Mouse (Mus musculus) c-Kit-positive CD71-positive TER-119-negative erythroid progenitor cells, embryonic 14.5 days (primary cell): ENCODE measurements around the gene Mrps27.

Experiments used
- DNase-seq: peaks from one replicate; pipeline ENCODE4 v3.0.0-alpha.2; 2013; ENCODE audit warnings: low read depth

Gene Mrps27

DNA sequence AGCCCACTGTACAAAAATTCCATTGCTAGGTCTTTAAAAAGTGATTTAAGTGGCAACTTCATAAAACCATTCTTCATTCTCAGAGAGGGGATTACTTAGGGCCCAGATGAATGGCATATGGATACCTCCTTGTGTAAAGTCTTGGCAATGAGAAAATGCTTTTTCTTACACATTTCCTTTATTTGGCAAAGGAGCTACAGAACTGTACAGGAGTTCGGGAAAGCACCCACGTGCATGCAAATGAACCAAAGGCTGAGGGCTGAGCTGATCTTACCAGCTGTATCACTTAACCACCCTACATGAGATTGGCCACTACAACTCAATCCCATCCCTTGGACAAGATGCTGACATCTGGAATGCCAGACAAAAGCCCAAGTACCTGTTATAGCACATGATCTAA, 95.6 kb downstream of the Mrps27 start:
- DNase-seq = no peak

DNA sequence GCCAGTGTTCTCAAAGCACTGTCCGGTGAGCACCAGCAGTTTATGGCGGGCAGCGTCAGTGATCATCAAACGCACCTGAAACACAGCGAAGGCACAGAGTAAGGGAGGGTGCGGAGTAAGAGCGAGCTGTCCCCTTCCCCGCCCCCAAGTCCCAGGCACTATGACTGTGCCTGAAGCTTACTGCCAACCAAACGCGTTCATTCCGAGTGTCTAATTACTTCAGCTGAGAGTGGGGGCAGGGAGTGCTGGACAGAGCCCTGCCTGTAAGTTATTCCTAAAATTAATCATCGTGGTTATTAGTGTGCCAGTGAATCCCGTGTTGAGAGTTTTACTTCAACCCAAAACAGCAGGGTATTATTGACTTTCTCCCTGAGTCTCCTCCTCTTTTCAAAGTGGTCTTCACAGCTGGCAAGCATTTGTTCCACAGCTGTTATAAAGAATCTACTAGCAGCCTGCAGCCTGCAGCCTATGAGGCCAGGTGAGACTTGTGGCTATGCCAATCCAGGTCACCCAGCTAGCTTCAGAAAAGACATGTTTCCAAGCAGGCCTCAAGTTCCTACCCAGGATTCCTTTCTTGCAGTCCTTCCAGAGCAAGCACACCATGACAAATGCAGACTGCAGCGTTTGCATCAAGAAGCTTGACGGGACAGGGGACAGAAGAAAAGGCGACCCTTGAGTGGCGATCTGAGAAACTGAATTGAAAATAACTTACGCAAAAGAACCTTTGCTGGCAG, 97.3 kb downstream of the Mrps27 start:
- DNase-seq = no peak

DNA sequence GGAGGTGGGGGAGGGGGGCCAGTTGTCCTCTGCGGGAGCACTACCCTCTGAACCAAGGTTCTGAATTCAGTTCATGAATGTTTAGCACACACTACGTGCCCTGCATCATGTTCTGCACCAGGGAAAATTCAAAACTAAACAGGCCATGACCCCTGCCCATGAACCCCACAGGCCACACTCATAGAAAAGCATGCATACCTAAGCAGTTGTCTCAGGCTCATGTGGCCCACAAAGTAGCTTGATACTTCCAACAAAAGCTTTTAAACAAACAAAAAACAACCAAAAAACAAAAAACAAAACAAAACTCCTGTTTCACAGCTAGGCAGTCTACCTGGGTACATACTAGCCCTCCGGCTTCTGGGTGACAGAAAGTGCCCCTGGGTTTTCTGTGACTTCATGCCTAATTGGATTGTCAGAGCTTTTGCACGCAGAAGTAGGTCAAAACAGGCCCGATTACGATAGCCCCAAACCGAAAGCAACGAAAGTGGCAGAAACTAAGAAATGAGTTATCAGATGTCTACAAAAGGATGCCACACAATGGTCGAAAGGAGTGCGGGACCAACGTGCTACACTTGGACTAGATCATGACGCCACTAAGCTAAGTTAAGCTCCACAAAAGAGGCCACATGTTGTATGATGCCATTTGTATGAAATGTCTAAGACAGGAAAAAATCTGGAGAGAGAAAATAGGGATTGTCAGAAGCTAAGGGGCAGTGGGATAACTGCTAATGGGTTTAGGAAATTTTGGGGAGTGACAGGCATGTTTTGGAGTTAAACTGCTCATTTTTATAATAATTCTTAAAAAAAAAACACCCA, 98.1 kb downstream of the Mrps27 start:
- DNase-seq = no peak

DNA sequence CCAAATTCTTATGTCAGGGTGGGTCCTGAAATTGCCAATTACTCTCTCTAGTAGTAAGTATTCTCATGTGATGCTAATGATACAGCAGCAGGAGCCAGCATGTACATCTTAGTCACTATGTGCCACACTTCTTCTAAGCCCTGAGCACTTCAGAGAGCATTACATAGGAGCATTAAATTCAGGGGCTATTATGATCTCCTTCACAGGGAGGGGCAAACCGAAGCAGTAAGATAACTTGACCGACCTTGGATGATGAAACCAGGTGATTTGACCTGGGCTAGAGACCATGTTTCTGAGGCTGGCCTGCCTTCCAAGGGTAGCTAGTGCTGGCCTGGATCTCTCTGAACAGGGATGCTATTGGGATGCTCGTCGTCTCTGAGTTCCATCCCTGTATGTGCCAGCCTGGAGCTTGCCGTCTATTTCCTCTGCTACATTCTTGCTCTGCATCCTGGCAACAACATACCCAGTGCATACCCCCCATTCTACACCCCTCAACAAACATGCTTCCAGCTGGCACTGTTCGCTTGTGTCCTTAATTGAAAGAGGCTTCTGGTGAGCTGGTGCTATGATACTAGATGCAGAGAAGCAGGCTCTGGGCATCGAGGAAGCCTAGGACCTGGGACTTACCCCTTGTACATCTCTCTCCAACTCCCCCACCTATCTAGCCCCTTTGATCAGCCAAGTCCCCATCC, 99.0 kb downstream of the Mrps27 start:
- DNase-seq = no peak

DNA sequence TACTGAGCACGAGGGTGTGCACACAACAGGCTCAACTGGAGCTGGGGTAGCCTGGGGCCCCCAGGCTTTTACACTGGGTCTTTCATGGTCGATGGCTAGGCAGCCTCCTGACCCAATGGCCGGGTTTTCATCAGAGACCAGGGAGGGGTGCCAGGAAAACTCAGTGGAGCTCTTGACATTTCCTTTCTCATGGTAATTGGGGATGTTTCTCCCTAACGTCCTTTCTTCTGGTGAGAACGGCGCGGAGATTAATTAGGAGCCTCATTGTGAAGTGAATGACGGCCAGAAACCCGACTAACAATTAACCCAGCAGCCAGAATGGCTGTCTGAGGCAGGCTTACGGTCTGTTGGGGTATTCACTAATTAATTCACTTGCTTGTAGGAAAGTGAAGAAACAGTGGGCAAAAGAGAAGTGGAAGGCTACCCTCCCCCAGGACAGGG, 99.9 kb downstream of the Mrps27 start:
- no peak for DNase-seq

DNA sequence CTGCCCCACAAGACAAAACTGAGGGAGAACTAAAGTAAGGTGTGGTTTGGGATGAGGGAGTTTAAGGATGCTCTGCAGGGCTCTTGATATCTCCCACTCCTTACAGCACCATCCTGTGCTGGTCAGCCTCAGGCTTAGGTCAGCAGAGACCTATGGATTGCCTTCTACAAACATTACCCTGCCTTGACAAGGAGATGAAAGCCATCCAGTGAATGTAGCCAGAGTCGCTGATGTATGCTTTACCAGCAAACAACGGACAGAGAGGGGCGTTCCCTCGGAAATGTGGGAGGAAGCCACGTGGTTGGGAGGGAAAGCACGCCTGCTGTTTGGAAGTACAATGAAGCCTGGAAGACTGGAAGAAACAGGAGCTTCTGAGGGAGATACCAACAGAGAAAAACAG, 100.3 kb downstream of the Mrps27 start:
- DNase-seq = no peak

DNA sequence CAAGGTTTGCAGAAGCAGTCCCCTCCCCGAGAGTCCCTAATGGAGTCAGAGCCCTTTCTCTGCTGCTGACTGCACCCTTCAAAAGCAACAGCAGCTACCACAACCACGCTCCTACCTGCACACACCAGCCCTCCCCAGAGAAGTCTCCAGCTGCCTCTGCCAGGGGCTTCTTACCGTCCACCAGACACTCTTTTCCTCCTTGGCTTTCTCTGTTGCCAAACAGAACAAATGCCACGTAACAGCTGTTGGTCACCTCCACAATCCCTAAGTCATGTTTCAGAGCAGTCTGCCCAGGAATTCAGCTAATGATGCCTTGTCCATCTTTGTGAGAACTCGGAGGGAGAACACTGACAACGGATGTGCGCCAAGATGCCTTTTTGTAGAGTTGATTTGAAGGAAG, 102.4 kb downstream of the Mrps27 start:
- no peak for DNase-seq

DNA sequence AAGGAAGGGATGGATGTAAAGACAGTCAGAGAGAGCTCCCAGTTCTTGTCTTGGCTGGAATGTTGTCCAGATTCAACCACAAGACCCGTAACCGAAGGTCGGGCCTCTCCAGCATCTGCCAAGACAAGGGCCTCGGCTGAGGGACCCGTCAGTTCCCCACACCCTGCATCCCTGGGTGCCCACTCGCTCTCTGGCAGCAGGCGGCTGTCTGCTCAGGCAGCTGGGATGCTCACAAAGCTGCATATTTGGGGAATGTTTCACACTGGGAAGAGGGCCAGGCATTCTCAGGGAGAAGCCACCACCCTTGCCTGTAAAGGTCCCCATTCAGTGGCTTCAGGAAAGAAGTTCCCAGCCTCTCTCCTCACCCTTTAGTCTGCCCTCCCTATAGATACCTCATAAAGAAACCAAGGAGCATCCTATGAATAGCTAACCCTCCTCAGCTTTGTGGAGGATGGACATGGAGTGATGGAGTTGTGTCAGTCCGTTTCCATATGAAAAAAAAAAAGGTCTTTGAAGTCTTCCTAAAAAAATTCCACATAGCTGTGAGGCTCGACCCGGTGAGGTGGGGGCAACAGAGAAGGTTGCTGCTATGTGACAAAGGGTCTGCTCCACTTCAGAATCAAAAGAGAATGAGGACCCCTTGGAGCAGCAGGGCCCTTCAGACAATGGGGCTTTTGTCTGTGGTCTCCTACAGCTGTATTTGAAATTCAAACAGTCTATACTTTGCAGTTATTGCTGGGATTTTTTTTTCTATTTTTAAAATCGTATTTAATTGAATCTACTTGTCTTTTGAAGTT, 103.0 kb downstream of the Mrps27 start:
- DNase-seq = no peak

DNA sequence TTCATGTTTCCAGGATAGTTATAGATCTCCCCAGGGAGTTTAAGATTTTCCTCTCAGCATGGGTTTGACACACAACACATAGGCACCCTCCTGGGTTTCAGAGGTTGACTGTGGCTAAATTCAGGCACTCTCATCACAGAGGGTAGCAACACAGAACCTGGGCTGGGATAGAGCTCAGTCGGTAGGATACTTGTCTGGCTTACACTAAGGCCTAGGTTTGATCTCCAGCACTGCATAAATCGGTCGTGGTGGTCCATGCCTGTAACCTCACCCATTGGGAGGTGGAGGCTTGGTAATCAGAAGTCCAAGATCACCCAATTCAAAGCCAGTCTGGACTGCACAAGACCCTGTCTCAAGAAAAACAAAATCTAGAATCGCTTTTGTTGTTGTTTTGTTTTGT, 103.7 kb downstream of the Mrps27 start:
- DNase-seq = no peak

DNA sequence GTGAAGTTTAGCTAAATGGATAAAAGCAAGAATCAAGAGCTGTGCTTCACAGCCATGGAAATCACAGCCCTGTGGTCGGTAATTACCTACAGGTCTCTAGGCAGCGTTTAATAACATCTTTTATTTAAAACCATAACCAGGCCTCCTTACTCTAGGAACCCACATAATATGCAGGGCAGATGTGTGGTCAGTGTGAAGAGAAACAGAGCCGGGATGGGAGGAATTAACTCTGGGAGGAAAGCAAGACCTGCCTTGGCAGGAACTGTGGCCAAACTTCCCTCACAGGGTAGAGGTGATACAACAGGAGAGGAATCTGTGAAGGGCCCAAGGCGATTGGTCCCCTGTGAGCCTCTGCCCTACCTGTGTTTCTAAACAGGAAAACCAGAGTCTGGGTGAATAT, 105.0 kb downstream of the Mrps27 start:
- DNase-seq = no peak

DNA sequence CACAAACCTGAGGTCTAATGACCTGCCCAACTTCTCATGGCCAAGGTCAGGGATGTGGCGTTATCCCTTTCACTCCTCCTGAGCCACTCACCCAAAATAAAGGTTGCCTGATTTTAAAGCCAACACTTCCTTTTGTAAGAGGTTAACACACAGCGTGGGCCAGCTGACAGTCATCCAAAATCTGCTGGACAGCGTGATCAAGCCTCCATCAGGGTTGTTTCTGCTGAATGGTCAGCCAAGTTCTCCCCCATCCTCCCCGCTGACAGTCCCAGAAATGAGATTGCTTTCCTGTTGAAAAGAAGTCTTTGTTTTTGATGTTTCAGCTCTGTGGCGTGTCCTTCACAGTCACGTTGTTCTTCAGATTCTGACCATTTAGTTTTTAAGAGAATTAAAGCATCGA, 106.2 kb downstream of the Mrps27 start:
- no peak for DNase-seq

DNA sequence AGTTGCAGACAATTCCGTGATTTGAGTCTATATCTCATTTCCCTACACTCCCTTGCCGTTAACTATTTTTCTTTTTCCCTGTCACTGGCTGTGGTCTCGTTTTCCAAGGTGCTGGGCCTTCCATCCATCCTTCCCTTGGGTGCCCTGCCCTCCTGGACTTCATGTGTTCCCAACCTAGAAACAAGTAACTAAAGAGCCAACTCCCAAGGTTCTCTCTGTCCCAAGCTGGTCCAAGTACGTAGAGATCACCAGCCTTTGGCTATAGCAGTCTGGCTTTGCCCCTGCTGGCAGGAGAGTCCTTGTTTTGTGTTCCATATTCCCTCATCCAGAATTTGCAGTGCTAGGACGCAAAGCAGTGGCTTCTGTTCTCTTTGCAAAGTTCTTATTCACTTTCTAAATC, 106.7 kb downstream of the Mrps27 start:
- DNase-seq = no peak

DNA sequence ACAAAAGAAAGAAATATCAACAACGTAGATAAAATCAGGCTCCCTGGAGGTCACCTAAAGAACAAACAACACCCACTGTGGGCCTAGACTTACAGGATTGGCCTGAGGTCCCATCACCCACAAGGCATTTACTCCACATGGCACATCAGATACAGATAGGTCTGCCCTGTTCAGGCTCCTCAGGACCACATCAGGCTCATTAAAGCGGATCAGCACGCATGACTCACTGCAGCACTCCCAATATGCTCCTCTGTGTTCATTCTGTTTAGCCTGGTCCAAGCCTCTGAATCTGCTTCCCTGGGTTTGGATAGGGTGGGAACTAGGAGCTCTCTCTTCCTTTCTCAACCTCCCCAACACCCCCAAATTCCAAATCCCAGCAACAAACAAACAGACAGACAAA, 107.9 kb downstream of the Mrps27 start:
- no peak for DNase-seq

DNA sequence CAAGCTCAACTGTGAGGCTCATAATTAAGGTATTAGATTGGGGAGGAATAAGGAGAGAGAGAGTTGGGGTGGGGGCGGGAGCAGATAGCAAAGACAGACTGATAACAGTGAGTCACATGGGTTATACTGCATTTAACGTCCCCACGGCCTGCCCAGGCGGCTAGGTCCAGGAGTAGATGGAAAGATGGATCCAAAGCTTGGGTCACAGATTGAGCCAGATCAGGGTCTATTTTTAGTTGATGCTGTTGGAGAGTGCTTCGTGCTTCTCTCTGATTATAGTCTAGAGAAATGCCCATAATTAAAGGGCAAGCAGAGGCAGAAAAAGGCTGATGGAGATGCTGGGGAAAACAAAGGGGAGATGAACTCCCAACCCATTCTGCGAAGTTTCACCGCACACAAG, 110.4 kb downstream of the Mrps27 start:
- no peak for DNase-seq

DNA sequence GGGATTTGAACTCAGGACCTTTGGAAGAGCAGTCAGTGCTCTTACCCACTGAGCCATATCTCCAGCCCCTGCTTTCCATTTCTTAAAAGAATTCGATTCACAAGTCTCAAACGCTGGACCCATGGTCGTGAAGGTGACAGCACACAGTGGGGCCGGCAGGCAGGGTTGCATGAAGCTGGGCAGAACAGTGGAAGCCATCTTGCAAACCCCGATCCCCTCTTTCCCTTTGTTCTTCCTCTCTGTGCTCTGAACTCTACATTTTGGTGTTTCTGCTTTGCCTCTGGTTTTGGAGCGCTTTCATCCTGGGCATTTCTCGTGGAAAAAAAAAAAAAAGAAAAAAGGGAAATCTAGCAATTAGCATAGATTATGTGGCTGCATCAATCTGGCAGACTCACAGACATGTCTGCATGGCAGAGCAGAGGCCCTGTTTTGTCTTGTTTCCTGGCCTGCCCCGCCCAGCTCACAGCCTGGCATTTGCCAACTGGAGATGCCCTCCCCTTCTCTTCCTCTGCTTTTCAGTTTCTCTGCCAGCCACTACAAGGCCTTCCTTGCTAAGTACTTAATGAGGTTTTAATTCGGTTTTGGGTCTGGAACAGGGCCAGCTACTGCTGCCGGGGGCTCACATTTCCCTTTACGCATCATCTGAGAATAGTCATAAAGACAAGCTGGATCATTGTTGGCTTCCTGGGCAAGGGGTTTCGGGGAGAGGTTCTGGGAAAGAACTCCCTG, 114.2 kb downstream of the Mrps27 start:
- no peak for DNase-seq

DNA sequence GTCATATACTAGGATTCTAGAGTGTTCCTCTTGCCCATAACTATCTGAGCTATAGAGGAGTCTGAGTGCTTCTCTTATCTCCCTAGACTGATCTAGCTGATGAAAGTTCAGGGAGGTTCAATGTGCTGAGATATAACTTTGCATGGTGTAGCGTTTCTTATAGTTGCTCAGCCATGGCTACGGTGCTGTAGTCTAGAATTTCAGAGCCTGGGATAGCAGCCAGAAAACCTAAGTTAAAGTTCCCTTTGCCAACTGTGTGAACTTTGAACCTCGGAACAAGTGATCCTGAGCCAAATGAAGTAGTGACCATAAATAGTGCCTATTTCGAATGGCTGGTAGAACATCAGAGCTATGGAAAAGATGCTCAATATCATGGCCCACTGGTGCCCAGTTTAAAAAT, 115.0 kb downstream of the Mrps27 start:
- no peak for DNase-seq

DNA sequence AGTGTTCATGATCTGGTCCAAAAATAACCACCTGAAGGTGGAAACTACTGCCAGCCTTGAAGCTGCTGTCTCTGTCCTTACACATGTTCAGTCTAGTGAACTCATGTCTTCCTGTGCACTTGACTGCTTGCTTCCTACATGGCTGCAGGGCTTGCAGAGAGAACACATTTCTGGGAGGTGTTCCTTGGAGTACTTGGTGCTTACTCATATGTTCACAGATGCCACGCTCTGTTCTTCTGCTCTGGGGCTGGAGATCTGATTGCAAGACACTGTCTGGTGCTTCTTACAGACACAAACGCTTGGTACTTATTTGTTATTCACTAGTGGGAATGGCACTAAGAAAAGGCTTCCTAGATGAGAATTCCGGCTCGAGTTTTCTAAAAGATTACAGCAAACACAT, 117.3 kb downstream of the Mrps27 start:
- no peak for DNase-seq

DNA sequence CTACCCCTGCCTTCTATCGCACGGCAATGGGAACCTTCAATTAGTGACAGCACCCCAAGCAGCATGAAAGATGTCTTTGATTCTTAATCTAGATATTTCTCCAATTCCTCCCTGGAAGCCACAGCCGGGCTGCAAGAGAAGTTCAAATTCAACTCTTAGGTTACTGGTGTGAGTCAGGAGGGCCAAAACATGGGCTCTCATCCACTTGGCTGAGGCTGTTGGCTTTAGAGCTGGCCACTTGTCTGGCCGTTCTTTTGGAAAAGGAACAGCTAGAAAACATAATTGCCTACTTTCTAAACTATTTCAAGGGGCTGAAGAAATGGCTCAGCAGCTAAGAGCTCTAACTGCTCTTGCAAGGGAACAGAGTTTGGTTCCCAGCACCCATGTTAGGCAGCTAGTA, 120.0 kb downstream of the Mrps27 start:
- DNase-seq = no peak
